Mouse (Mus musculus) effector memory CD4-positive, alpha-beta T cell, adult 5 months (primary cell): ENCODE measurements around the gene Hapln2. TPM values are rescaled to one million over a fixed set of nuclear protein-coding genes. Genes with fewer than 3 reads are reported as not detected.

ENCODE experiments used
- polyA plus RNA-seq: library from polyadenylated mRNA; unstranded; fragments of 100-300 nt; shearing (Covaris generic); gene quantifications from one replicate; pipeline ENCODE4 v1.2.1, GENCODE M21; 2017

Gene Hapln2
- not detected for polyA plus RNA-seq

GRCm38 (mm10) chr3:88027434-88028186, at the start of gene Hapln2:
Gene Hapln2 (minus strand): TSS chr3:88027583.

GRCm38 (mm10) chr3:88057902-88058696, 30.7 kb upstream of the Hapln2 start, which contains the start of gene Naxe:
Gene Naxe (minus strand): TSS chr3:88058495.

GRCm38 (mm10) chr3:88042661-88043421, 15.5 kb upstream of the Hapln2 start, which contains the start of gene Gpatch4:
Gene Gpatch4 (plus strand): TSS chr3:88043108.

GRCm38 (mm10) chr3:88000181-88000580, 27.2 kb downstream of the Hapln2 start, which contains the start of gene Bcan:
Gene Bcan (minus strand): TSS chr3:88000230.

Other genes starting within 250 kb of the Hapln2 start
- not detected for gene Ntrk1, start 232.4 kb downstream of the Hapln2 start, polyA plus RNA-seq
- gene Insrr, start 230.6 kb downstream of the Hapln2 start, polyA plus RNA-seq: not detected
- 48.5 TPM for gene Pear1, start 203.3 kb downstream of the Hapln2 start, polyA plus RNA-seq
- gene Sh2d2a, start 180.8 kb downstream of the Hapln2 start, polyA plus RNA-seq: 461 TPM
- gene Prcc, start 142.0 kb downstream of the Hapln2 start, polyA plus RNA-seq: 13.9 TPM
- gene Hdgf, start 121.3 kb downstream of the Hapln2 start, polyA plus RNA-seq: 115 TPM
- 123 TPM for gene Mrpl24, start 108.1 kb downstream of the Hapln2 start, polyA plus RNA-seq
- 31.8 TPM for gene Isg20l2, start 97.3 kb downstream of the Hapln2 start, polyA plus RNA-seq
- 16.9 TPM for gene Rrnad1, start 96.9 kb downstream of the Hapln2 start, polyA plus RNA-seq
- gene Crabp2, start 78.9 kb downstream of the Hapln2 start, polyA plus RNA-seq: not detected
- not detected for gene Nes, start 56.5 kb downstream of the Hapln2 start, polyA plus RNA-seq
- gene Bcan, start 27.4 kb downstream of the Hapln2 start, polyA plus RNA-seq: not detected
- 18.1 TPM for gene Gpatch4, start 15.5 kb upstream of the Hapln2 start, polyA plus RNA-seq
- 40.9 TPM for gene Naxe, start 30.9 kb upstream of the Hapln2 start, polyA plus RNA-seq
- not detected for gene Ttc24, start 50.7 kb upstream of the Hapln2 start, polyA plus RNA-seq
- 0.67 TPM for gene Iqgap3, start 54.4 kb upstream of the Hapln2 start, polyA plus RNA-seq
- 208 TPM for gene Mef2d, start 114.8 kb upstream of the Hapln2 start, polyA plus RNA-seq
- gene Rhbg, start 227.1 kb upstream of the Hapln2 start, polyA plus RNA-seq: not detected